Mouse (Mus musculus) kidney, adult 2 months (tissue): ENCODE data around the gene Orc5. TPM values are rescaled to one million over a fixed set of nuclear protein-coding genes. Genes with fewer than 3 reads are reported as not detected.

ENCODE experiments used
- DNase-seq: peaks from one replicate; pipeline ENCODE4 v3.0.0; 2021
- H3K27ac ChIP-seq: fragments of 200-500 bp; 2 replicates; pipeline ENCODE4 v1.5.1; 2012; ENCODE audit warnings: low read depth, low read length, control low read depth, inconsistent platforms; ENCODE audit not compliant: insufficient read depth
- H3K27me3 ChIP-seq: fragments of 200-500 bp; replicated peaks from 2 replicates; pipeline ENCODE4 v1.6.1; 2012; ENCODE audit warnings: mild to moderate bottlenecking, moderate library complexity, low read length, inconsistent platforms; ENCODE audit not compliant: control insufficient read depth, insufficient read depth
- H3K36me3 ChIP-seq: fragments of 200-500 bp; 2 replicates; pipeline ENCODE4 v1.6.1; 2012; ENCODE audit warnings: mild to moderate bottlenecking, moderate library complexity, low read length, inconsistent platforms; ENCODE audit not compliant: control insufficient read depth, insufficient read depth
- H3K4me1 ChIP-seq: fragments of 200-500 bp; 2 replicates; pipeline ENCODE4 v1.6.1; 2011; ENCODE audit warnings: low read length; ENCODE audit not compliant: control insufficient read depth, insufficient read depth
- H3K4me3 ChIP-seq: fragments of 200-500 bp; 2 replicates; pipeline ENCODE4 v1.5.1; 2011; ENCODE audit warnings: mild to moderate bottlenecking, low read depth, low read length, control low read depth; ENCODE audit not compliant: insufficient read depth
- CTCF ChIP-seq: fragments of 200-500 bp; conservative IDR thresholded peaks from 2 replicates; pipeline ENCODE4 v1.5.1; 2011; ENCODE audit warnings: low read depth, mild to moderate bottlenecking, control low read depth, low read length, moderate library complexity, mixed read lengths; ENCODE audit not compliant: insufficient read depth, insufficient read length
- POLR2A ChIP-seq: fragments of 200-500 bp; IDR thresholded peaks from one replicate; pipeline ENCODE4 v1.6.1; 2011; ENCODE audit warnings: low read depth, low read length, control low read depth
- WGBS: fragments of 180-500 bp; shearing (Covaris S2); methylation state at CpG from one replicate; pipeline ENCODE4 v1.1.7; 2018; 5-methylcytosine and 5-hydroxymethylcytosine counted together
- polyA plus RNA-seq: library from polyadenylated mRNA; depleted of rRNA; stranded (reverse); fragments of >200 nt; gene quantifications from 2 replicates; pipeline ENCODE4 v1.2.3, GENCODE M21; 2012; rRNA removed

The Orc5 gene
- polyA plus RNA-seq, 1 experiment = 4.2 TPM

GRCm38 (mm10) chr5:22471243-22471642 is 79.0 kb downstream of the Orc5 start:
- 63% methylated on average over 4 of the region's 4 CpGs for WGBS
- DNase-seq = no peak
- Histone ChIP-seq H3K27me3 (no peaks in the 10 kb centered on the region; the same call in 1 of the 2 replicates), H3K36me3 (no peaks in the 10 kb centered on the region), H3K27ac (no peak overlapping the region), H3K4me3 (no peak overlapping the region), H3K4me1 (no peaks in the 10 kb centered on the region)
- TF ChIP-seq POLR2A (no peak), CTCF (no peak)

GRCm38 (mm10) chr5:22452871-22453661 is 97.2 kb downstream of the Orc5 start:
- Histone ChIP-seq H3K27ac (no peak overlapping the region), H3K36me3 (no peaks in the 10 kb centered on the region), H3K27me3 (no peaks in the 10 kb centered on the region), H3K4me3 (no peak overlapping the region), H3K4me1 (no peaks in the 10 kb centered on the region)
- DNase-seq = no peak
- TF ChIP-seq CTCF = no peak
- TF ChIP-seq POLR2A = no peak
- 70% methylated on average over 15 of the region's 15 CpGs for WGBS

GRCm38 (mm10) chr5:22452452-22452851 is 97.8 kb downstream of the Orc5 start:
- Histone ChIP-seq H3K27me3 (no peaks in the 10 kb centered on the region), H3K27ac (no peak overlapping the region), H3K4me3 (no peak overlapping the region), H3K4me1 (no peaks in the 10 kb centered on the region), H3K36me3 (no peaks in the 10 kb centered on the region)
- DNase-seq = no peak
- WGBS = 91% methylated on average over 9 of the region's 9 CpGs
- TF ChIP-seq POLR2A (no peak), CTCF (no peak)

GRCm38 (mm10) chr5:22451764-22452163 is 98.5 kb downstream of the Orc5 start:
- Histone ChIP-seq H3K36me3 (no peaks in the 10 kb centered on the region), H3K4me3 (no peak overlapping the region), H3K27me3 (no peaks in the 10 kb centered on the region), H3K4me1 (no peaks in the 10 kb centered on the region), H3K27ac (no peak overlapping the region)
- 67% methylated on average over 3 of the region's 3 CpGs for WGBS
- TF ChIP-seq CTCF (no peak), POLR2A (no peak)
- no peak for DNase-seq

GRCm38 (mm10) chr5:22449492-22449891 is 100.7 kb downstream of the Orc5 start:
- DNase-seq = no peak
- TF ChIP-seq CTCF = no peak
- TF ChIP-seq POLR2A = no peak
- 55% methylated on average over 3 of the region's 3 CpGs for WGBS

More at GRCm38 (mm10) chr5:22449492-22449891, 100.7 kb downstream of the Orc5 start:
- Histone ChIP-seq H3K27me3 (no peaks in the 10 kb centered on the region), H3K27ac (no peak overlapping the region), H3K4me1 (no peaks in the 10 kb centered on the region), H3K36me3 (no peaks in the 10 kb centered on the region), H3K4me3 (no peak overlapping the region)

Other genes starting within 250 kb of the Orc5 start
- 3.4 and 4.9 TPM in 2 replicates for gene Reln, start 205.7 kb downstream of the Orc5 start, polyA plus RNA-seq
- gene Lhfpl3, start 195.6 kb upstream of the Orc5 start, polyA plus RNA-seq = 0.16 and 0.24 TPM in 2 replicates